Mouse (Mus musculus): ENCODE results near the gene Tox2.
A peak's percentile ranks its signal among the peaks of the same experiment; 100 is the strongest.

Gene Tox2

DNA sequence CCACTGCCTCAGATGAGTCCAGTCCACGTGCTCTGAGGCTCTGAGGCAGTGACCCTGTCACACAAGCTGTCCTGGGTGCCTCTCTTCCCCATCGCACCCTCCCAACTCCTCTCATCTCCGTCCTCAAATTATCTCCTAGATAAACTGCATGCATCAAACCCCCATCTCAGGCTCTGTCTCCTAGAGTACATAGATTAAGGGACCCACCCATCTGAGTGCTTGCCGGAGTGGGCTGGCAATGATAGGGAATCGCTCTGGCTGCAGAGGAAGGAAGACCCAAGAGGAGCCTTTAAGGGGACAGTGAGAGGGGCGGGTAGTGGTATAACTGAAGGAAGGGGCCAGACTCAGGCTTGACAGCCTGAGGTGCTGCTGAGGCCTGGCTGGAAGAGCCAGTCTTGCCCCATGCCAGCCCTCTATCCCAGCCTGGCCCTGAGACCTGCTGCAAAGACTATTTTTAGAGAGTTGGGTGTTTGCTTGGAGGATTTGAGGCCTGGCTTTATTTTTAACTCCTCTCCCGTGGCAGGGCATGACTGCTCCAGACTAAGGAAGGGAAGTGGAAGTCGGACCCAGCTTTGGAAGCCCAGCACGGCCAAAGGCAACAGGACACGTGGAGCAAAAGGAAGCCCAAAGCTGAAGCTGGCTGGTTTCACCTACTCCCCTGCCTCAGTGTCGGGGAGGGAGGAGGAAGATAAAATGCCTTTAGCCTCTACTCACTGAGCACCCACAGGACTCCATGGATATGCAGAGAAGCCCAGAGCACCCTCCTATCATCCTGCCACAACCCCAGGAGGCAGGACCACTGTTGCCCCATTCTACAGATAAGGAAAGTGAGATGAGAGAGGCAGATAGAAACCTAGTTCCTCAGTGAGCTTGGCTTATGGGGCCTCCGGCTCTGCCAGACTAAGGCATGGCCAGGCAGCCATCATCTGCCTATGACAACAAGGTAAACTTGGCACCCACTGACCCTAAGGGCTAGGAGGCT lies 160.3 kb downstream of the Tox2 start:
- DNase-seq (ENCODE audit: low spot score in 2 of 2), result peak; percentile 79 to 81

DNA sequence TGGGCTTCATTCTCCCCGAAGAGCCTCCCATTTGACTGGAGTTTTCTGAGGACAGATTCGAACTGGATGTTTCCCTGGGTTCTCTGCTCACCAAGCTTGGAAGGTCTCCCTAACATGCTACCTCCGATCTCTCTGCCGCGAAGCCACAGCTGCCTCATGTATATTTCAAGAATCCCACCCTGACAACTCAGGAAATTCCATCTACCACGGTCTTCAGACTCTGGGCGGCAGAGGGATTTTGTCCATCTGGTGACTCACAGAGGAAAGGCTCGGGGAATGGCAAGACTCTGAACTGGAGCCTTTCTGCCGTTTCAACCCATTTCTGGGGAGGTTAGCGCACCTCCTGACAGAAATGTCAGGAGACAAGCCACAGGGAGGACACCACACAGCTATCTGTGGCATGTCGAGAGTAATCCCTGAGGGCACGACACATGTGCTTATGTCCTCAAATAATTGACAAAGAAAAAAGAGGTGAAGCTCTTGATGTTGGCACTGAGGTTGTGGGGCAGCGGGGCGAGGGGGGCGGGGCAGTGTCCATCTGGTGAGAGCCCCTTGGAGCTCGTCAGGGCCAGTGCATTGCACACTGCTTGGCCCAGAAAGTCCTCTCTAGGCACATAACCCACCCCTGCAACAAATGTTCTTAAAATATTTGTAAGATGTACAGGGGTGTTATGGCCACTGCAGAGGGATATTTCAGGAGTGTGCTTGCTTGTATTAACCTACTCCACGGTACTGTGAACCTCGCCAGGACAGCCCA lies 162.0 kb downstream of the Tox2 start:
- DNase-seq (ENCODE audit: low spot score in 2 of 2), result no peak

DNA sequence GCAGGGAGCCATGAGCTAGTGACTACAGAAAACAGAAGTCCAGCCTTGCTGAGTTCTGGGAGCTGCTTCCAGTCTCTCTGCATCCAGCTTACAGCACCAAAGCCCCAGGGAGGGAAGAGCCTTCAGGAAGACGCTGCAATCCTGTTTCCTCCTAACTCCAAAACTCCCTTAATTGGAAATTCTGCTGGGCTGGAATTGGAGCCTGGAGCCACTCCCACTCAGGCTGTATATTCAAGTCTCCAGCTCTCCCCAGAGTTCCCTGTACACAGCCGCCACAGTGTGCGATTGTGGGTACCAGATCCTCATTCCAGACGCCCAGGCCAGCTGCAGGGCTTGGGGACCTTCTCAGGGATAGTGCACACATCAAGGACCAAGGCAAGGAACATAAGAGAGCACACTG lies 167.2 kb downstream of the Tox2 start:
- DNase-seq (ENCODE audit: low spot score in 2 of 2), result peak; percentile 44 to 60

DNA sequence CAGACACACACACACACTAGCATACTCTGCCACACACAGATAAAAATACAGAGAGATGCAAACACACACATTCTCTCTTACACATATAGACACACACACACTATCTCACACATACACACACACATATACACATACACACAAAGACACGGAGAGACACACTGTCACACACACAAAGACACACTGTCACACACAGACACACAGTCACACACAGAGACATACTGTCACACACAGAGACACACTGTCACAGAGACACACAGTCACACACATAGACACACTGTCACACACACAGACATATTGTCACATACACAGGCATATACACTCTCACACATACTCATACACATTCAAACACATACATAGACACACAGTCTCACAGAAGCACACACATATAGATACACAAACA lies 169.7 kb downstream of the Tox2 start:
- DNase-seq (ENCODE audit: low spot score in 2 of 2), result no peak
